Mouse (Mus musculus) limb, embryonic 10.5 days (tissue): Measurements from ENCODE around the gene Napsa. TPM values are rescaled to one million over a fixed set of nuclear protein-coding genes. Genes with fewer than 3 reads are reported as not detected.
A peak's percentile ranks its signal among the peaks of the same experiment; 100 is the strongest.

Experiments
- DNase-seq: peaks from one replicate; pipeline ENCODE4 v3.0.0-alpha.2; 2017; ENCODE audit warnings: low spot score
- H3K27ac ChIP-seq: fragments of 300-500 bp; sonication (generic); 2 replicates; pipeline ENCODE4 v1.5.1; 2016; ENCODE audit warnings: mild to moderate bottlenecking
- H3K27me3 ChIP-seq: fragments of 300-500 bp; sonication (generic); 2 replicates; pipeline ENCODE4 v1.6.1; 2016; ENCODE audit warnings: low read depth, mild to moderate bottlenecking; ENCODE audit not compliant: poor library complexity, severe bottlenecking
- H3K36me3 ChIP-seq: fragments of 300-500 bp; sonication (generic); 2 replicates; pipeline ENCODE4 v1.6.1; 2016; ENCODE audit warnings: mild to moderate bottlenecking, moderate library complexity
- H3K4me1 ChIP-seq: fragments of 300-500 bp; sonication (generic); 2 replicates; pipeline ENCODE4 v1.6.1; 2016
- H3K4me3 ChIP-seq: fragments of 300-500 bp; sonication (generic); 2 replicates; pipeline ENCODE4 v1.5.1; 2016; ENCODE audit warnings: mild to moderate bottlenecking, moderate library complexity
- H3K9me3 ChIP-seq: fragments of 300-500 bp; sonication (generic); replicated peaks from 2 replicates; pipeline ENCODE4 v1.6.1; 2016; ENCODE audit warnings: mild to moderate bottlenecking
- WGBS: fragments of 180-500 bp; shearing (Covaris S2); methylation state at CpG from one replicate; pipeline ENCODE4 v1.1.7; 2016; 5-methylcytosine and 5-hydroxymethylcytosine counted together
- polyA plus RNA-seq: library from polyadenylated mRNA; unstranded; fragments of >200 nt; fragmentation: Nextera tagmentation; extraction: Ambion mirVana; gene quantifications from 2 replicates; pipeline ENCODE4 v1.2.1, GENCODE M21; 2016

Napsa gene
- polyA plus RNA-seq, 1 experiment from 2014 or later, result 0.20 TPM

GRCm38 (mm10) chr7:44586518-44586917, 14.3 kb downstream of the Napsa start:
- H3K9me3 ChIP-seq, result no peaks in the 10 kb centered on the region
- no peaks in the 10 kb centered on the region for H3K36me3 ChIP-seq
- H3K4me3 ChIP-seq, result peak overlapping the region; percentile 39
- H3K27me3 ChIP-seq, result peaks cover 77% of the 10 kb centered on the region
- H3K4me1 ChIP-seq, result peaks cover 46% of the 10 kb centered on the region
- DNase-seq, result no peak
- no peak overlapping the region for H3K27ac ChIP-seq
- WGBS, result 16% methylated on average over 19 of the region's 19 CpGs

GRCm38 (mm10) chr7:44586930-44587329, 14.8 kb downstream of the Napsa start:
- Histone ChIP-seq H3K27ac (no peak overlapping the region), H3K4me1 (peaks cover 50% of the 10 kb centered on the region), H3K36me3 (no peaks in the 10 kb centered on the region), H3K4me3 (peak overlapping the region; percentile 39), H3K27me3 (peaks cover 81% of the 10 kb centered on the region), H3K9me3 (no peaks in the 10 kb centered on the region)
- peak; percentile 70 for DNase-seq
- WGBS, result under 1% methylated on average over 18 of the region's 18 CpGs

DNA sequence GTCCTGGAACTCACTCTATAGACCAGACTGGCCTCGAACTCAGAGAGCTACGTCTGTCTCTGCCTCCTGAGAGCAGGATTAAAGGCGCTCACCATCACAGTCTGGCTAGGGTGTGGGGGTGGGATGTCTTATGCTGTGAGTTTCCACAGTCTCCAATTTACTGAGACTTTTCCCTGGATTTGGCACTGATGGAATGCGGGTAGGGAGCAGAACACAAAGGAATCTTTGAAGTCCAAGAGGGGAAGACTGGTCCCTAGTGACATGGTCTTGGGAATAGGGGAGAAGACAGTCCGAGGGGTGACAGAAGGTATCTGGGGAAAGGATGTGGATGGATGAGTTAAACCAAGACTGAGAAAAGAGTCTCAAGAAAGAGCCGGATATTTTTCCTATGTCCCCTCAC, 15.5 kb downstream of the Napsa start:
- Histone ChIP-seq H3K9me3 (no peaks in the 10 kb centered on the region), H3K4me3 (no peak overlapping the region), H3K36me3 (no peaks in the 10 kb centered on the region), H3K27ac (no peak overlapping the region), H3K4me1 (peaks cover 50% of the 10 kb centered on the region), H3K27me3 (peaks cover 87% of the 10 kb centered on the region)
- DNase-seq, result no peak
- WGBS, result 35% methylated on average over 6 of the region's 6 CpGs

GRCm38 (mm10) chr7:44588338-44588737, 16.2 kb downstream of the Napsa start:
- Histone ChIP-seq H3K27ac (no peak overlapping the region), H3K36me3 (no peaks in the 10 kb centered on the region), H3K9me3 (no peaks in the 10 kb centered on the region), H3K27me3 (peaks cover 92% of the 10 kb centered on the region), H3K4me1 (peaks cover 56% of the 10 kb centered on the region), H3K4me3 (peak overlapping the region; percentile 64)
- no peak for DNase-seq
- 4% methylated on average over 12 of the region's 12 CpGs for WGBS

DNA sequence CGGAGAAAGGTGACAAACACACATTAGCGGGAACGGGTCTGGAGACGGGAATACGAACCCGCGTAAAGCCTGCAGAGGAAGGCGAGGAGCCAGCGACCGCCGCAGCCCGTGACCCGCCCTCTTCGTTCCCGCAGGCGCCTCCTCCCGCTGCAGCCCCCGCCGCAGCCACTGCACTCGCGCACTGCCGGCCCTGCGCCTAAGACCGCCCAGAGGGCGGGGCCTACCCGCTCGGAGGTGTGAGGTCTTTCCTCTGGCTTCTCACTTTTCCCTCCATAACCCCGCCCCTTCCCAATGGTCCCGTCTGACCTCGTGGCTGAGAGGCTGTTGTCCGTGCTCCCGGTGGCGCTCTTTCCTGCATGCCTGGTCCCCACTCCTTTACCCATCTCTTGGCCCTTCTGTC, 17.0 kb downstream of the Napsa start:
- H3K27ac ChIP-seq, result peak overlapping the region; percentile 4; the same call in 1 of the 2 replicates
- DNase-seq, result peak; percentile 84
- no peaks in the 10 kb centered on the region for H3K36me3 ChIP-seq
- peak overlapping the region; percentile 64 for H3K4me3 ChIP-seq
- under 1% methylated on average over 33 of the region's 33 CpGs for WGBS
- H3K27me3 ChIP-seq, result peaks cover 99% of the 10 kb centered on the region
- no peaks in the 10 kb centered on the region for H3K9me3 ChIP-seq
- peaks cover 64% of the 10 kb centered on the region for H3K4me1 ChIP-seq

- Histone ChIP-seq H3K27ac (0 out of 2 replicates have a peak overlapping the region, but pooled peaks have one; percentile 36), H3K9me3 (no peaks in the 10 kb centered on the region), H3K4me1 (peaks cover 65% of the 10 kb centered on the region), H3K27me3 (peaks cover 93% of the 10 kb centered on the region), H3K36me3 (no peaks in the 10 kb centered on the region), H3K4me3 (peak overlapping the region; percentile 64)
- peak; percentile 38 for DNase-seq
- WGBS, result 2% methylated on average over 13 of the region's 13 CpGs
Observed at GRCm38 (mm10) chr7:44589946-44590345, 17.8 kb downstream of the Napsa start.

- under 1% methylated on average over 79 of the region's 80 CpGs for WGBS
- peak within 1 kb of the TSS; percentile 54 for H3K27ac ChIP-seq
- peak within 1 kb of the TSS; percentile 64 for H3K4me3 ChIP-seq
- peaks cover 86% of the 10 kb centered on the region for H3K27me3 ChIP-seq
- H3K9me3 ChIP-seq, result no peaks in the 10 kb centered on the region
- DNase-seq, result peak; percentile 95
- no peaks in the 10 kb centered on the region for H3K36me3 ChIP-seq
- H3K4me1 ChIP-seq, result peaks cover 65% of the 10 kb centered on the region
Observed at GRCm38 (mm10) chr7:44590402-44591347, 18.5 kb downstream of the Napsa start, which contains the start of gene Kcnc3. Kcnc3 (plus strand) TSS chr7:44590664.

- Histone ChIP-seq H3K9me3 (no peaks in the 10 kb centered on the region), H3K27ac (peak overlapping the region; percentile 54; the same call in 1 of the 2 replicates), H3K4me3 (peak overlapping the region; percentile 64), H3K4me1 (peaks cover 65% of the 10 kb centered on the region), H3K36me3 (no peaks in the 10 kb centered on the region), H3K27me3 (peaks cover 78% of the 10 kb centered on the region)
- peak; percentile 49 for DNase-seq
- under 1% methylated on average over 60 of the region's 60 CpGs for WGBS
Observed at GRCm38 (mm10) chr7:44591348-44592116, 19.4 kb downstream of the Napsa start.

DNA sequence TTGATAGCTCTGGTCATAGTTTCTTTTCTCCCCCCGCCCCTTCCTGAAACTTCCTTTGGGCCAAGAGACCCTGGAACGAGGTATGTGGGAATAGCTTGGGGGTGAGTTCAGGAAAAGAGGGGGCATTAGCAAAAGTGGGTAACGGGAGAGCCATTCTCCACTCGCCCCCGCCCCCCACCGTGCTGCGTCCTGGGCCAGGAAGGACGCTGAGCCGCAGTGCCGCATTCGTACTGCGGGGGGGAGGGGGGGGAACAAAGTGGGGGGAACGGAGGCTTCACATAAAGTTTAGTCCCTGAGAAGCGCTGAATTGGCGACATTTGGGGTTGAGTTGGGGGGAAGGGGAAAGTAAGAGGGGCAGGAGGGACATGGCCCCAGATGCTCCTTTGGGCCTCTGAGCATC, 20.9 kb downstream of the Napsa start:
- no peak overlapping the region for H3K4me3 ChIP-seq
- H3K27me3 ChIP-seq, result peaks cover 62% of the 10 kb centered on the region
- no peak for DNase-seq
- H3K27ac ChIP-seq, result no peak overlapping the region
- H3K4me1 ChIP-seq, result peaks cover 57% of the 10 kb centered on the region
- no peaks in the 10 kb centered on the region for H3K36me3 ChIP-seq
- 3% methylated on average over 15 of the region's 15 CpGs for WGBS
- H3K9me3 ChIP-seq, result no peaks in the 10 kb centered on the region

DNA sequence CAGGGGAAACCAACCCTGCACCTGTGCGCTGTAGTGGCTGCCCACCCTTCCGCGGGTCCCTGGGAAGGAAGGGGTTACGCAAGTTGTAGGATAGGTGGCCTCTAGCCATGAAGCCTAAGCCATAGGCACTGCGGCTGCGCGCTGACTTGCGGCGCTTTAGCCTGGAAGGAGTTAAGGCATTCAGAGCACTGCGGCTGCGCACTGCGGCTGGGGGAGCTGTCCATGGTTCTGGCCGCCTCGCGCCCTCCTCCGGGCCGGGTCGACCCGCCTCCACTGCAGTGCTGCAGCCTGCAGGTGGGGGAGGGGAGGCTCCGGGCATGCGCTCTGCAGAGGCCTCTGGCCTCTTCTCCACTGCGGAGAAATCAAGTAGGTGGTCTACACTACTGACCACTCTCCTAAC, 21.6 kb downstream of the Napsa start:
- under 1% methylated on average over 22 of the region's 22 CpGs for WGBS
- Histone ChIP-seq H3K4me3 (peak overlapping the region; percentile 27), H3K27me3 (peaks cover 55% of the 10 kb centered on the region), H3K36me3 (no peaks in the 10 kb centered on the region), H3K4me1 (peaks cover 49% of the 10 kb centered on the region), H3K9me3 (no peaks in the 10 kb centered on the region), H3K27ac (no peak overlapping the region)
- DNase-seq, result peak; percentile 96

DNA sequence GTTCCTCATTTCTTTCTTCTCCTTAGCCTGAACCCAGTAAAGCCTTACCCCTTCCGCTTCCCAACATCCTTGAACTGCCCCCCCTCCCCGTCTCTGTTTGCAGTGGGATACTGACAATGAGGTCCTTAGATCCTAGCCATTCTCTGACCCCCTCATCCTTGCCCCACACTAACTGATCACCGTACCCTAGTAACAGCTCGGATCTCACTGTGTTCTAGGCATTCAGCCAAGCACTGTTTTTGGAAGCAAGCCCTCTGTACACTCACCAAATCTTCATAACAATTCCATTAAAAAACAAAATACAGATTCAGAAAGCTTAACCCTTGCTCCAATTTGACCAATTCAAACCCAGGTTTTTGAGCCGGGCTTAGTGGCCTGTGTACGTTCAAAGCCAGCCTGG, 22.1 kb downstream of the Napsa start:
- 66% methylated on average over 6 of the region's 6 CpGs for WGBS
- Histone ChIP-seq H3K36me3 (no peaks in the 10 kb centered on the region), H3K27me3 (peaks cover 50% of the 10 kb centered on the region), H3K9me3 (no peaks in the 10 kb centered on the region), H3K27ac (no peak overlapping the region), H3K4me3 (no peak overlapping the region), H3K4me1 (peaks cover 44% of the 10 kb centered on the region)
- no peak for DNase-seq

GRCm38 (mm10) chr7:44595131-44595561, 23.0 kb downstream of the Napsa start:
- no peak overlapping the region for H3K4me3 ChIP-seq
- no peaks in the 10 kb centered on the region for H3K36me3 ChIP-seq
- no peak for DNase-seq
- H3K4me1 ChIP-seq, result peaks cover 36% of the 10 kb centered on the region
- H3K9me3 ChIP-seq, result no peaks in the 10 kb centered on the region
- 96% methylated on average over 20 of the region's 20 CpGs for WGBS
- H3K27me3 ChIP-seq, result peaks cover 44% of the 10 kb centered on the region
- no peak overlapping the region for H3K27ac ChIP-seq

DNA sequence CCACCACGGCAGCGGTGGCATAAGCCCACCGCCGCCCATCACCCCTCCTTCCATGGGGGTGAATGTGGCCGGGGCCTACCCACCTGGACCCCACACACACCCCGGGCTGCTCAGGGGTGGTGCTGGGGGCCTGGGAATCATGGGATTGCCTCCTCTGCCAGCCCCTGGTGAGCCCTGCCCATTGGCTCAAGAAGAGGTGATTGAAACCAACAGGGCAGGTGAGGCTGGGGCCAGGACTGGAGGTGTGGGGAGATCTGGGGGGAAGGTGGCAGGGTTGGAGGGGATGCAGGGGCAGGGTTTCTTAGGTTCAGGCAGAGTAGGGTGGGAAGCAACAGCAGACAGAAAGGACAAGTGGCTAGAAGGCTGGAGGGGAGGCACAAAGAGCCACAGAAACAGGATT, 23.9 kb downstream of the Napsa start:
- H3K9me3 ChIP-seq, result no peaks in the 10 kb centered on the region
- peaks cover 45% of the 10 kb centered on the region for H3K27me3 ChIP-seq
- no peak overlapping the region for H3K4me3 ChIP-seq
- no peaks in the 10 kb centered on the region for H3K36me3 ChIP-seq
- WGBS, result 94% methylated on average over 6 of the region's 6 CpGs
- H3K4me1 ChIP-seq, result peaks cover 28% of the 10 kb centered on the region
- DNase-seq, result no peak
- H3K27ac ChIP-seq, result no peak overlapping the region
